9 mouse cellular contexts compared by ENCODE assay signal in the genomic region with DNA sequence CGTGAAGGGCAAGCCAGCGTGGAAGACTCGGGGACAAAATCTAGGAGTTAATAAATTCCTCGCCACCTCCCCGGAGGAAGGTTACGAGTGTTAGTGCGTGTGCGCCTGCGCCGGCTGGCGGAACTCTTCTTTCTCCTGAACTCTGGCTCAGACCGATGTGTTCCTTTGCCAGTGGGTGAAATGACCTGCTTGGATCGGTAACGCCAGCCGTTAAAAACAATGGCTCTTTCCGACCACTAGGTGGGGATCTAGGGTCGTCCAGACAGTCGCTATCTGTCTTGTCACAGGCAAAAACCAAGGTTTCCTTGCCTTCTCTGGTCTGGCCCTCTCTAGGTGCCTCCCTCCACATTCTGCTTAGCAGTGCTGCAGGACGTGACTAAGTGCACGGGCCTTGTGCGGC. TPM values are rescaled to one million over a fixed set of nuclear protein-coding genes. Genes with fewer than 3 reads are reported as not detected.
DNase-seq lines count a peak whose midpoint lies in the region; ATAC-seq and TF ChIP-seq lines count a peak whose summit lies in the region.
"Had no signal": no experiment of that assay in that cellular context is flagged by ENCODE, and none has a peak within 500 bp of the region (broad histone marks: within the 10 kb centered on the region; RNA-seq: fewer than 3 reads in every experiment).

No protein-coding gene starts in this region.

- H3K27ac ChIP-seq in intestine, embryonic 14.5 days (ENCODE audit: low read depth): no peak overlapping the region
- no peak overlapping the region for H3K27ac ChIP-seq in liver, embryonic 12.5 days

- peaks cover 16% of the 10 kb centered on the region for H3K27me3 ChIP-seq in intestine, embryonic 14.5 days (replicated peaks; ENCODE audit: control insufficient read depth, insufficient read depth, low read length)
- H3K27me3 ChIP-seq in liver, embryonic 12.5 days (replicated peaks): peaks cover 63% of the 10 kb centered on the region
- no peaks in the 10 kb centered on the region for H3K27me3 ChIP-seq in myocyte (ENCODE audit: control insufficient read depth, insufficient read depth, insufficient read length)

- TF ChIP-seq POLR2A in myocyte (IDR thresholded peaks at IDR 0.05; ENCODE audit: insufficient read length, low read depth): no peak

- no peaks in the 10 kb centered on the region for H3K79me2 ChIP-seq in myocyte (ENCODE audit: control insufficient read depth, insufficient read depth)

- peak; percentile 65 for ATAC-seq in intestine, embryonic 14.5 days (replicated peaks; ENCODE audit: low FRiP score, low TSS enrichment, low read depth)
- ATAC-seq in liver, embryonic 12.5 days: peak; percentile 44; the same call in 1 of the 2 replicates

- H3K36me3 ChIP-seq in intestine, embryonic 14.5 days (ENCODE audit: control insufficient read depth, insufficient read depth, low read length): no peaks in the 10 kb centered on the region
- H3K36me3 ChIP-seq in liver, embryonic 12.5 days: no peaks in the 10 kb centered on the region
- no peaks in the 10 kb centered on the region for H3K36me3 ChIP-seq in myocyte (ENCODE audit: control insufficient read depth, insufficient read depth)

- WGBS in intestine, embryonic 14.5 days: 3% methylated on average over 21 of the region's 21 CpGs
- 6% methylated on average over 21 of the region's 21 CpGs for WGBS in liver, embryonic 12.5 days (ENCODE audit: insufficient replicate concordance)

- peak overlapping the region; percentile 26; the same call in 1 of the 2 replicates for H3K9ac ChIP-seq in intestine, embryonic 14.5 days (ENCODE audit: low read length)
- H3K9ac ChIP-seq in liver, embryonic 12.5 days: no peak overlapping the region

- H3K9me3 ChIP-seq in intestine, embryonic 14.5 days (ENCODE audit: control insufficient read depth, low read length): no peaks in the 10 kb centered on the region
- H3K9me3 ChIP-seq in liver, embryonic 12.5 days (replicated peaks): no peaks in the 10 kb centered on the region

- H3K4me2 ChIP-seq in intestine, embryonic 14.5 days (ENCODE audit: low read length): peak overlapping the region; percentile 51
- peak overlapping the region; percentile 44 for H3K4me2 ChIP-seq in liver, embryonic 12.5 days
- H3K4me2 ChIP-seq in myocyte (ENCODE audit: low read depth): peak overlapping the region; percentile 78

- H3K4me1 ChIP-seq in intestine, embryonic 14.5 days (replicated peaks; ENCODE audit: control insufficient read depth, insufficient read depth, low read length): no peaks in the 10 kb centered on the region
- peaks cover 9% of the 10 kb centered on the region for H3K4me1 ChIP-seq in liver, embryonic 12.5 days

- peak overlapping the region; percentile 23; the same call in 1 of the 2 replicates for H3K4me3 ChIP-seq in intestine, embryonic 14.5 days (ENCODE audit: low read depth, low read length)
- H3K4me3 ChIP-seq in liver, embryonic 12.5 days: no peak overlapping the region
- H3K4me3 ChIP-seq in myocyte: no peak overlapping the region

- peak; percentile 65 for DNase-seq in CD4-positive helper T cell, adult 2 months (ENCODE audit: low read depth, low spot score)
- peak; percentile 93 for DNase-seq in R1 (ENCODE audit: low read depth, low spot score)
- peak; percentile 54 to 62 for DNase-seq in cerebellum, postnatal 36 days
- DNase-seq in gastrocnemius, postnatal 4 days (ENCODE audit: low spot score in 2 of 2): peak; percentile 21 to 71
- DNase-seq in intestine, embryonic 14.5 days (ENCODE audit: low spot score): peak; percentile 84
- peak; percentile 74 for DNase-seq in testis, postnatal 14 days (ENCODE audit: low spot score)

- no peak overlapping the region for H3ac ChIP-seq in myocyte (ENCODE audit: control insufficient read depth, insufficient read length)

TF ChIP-seq in myocyte, 11 proteins besides CTCF, POLR2A, EP300 and RAD21:
- no peak for TF ChIP-seq REST (IDR thresholded peaks at IDR 0.05; ENCODE audit: insufficient read depth, insufficient read length)
- TF ChIP-seq SRF (IDR thresholded peaks at IDR 0.05; ENCODE audit: control insufficient read depth, insufficient read length, low read depth): no peak

RNA-seq across cellular contexts. Expression of gene Gm11444, which starts 1.1 kb away (rescaled TPM):
- not detected for total RNA-seq in gastrocnemius, postnatal 4 days (2021)
- not detected in 2 replicates for polyA plus RNA-seq in intestine, embryonic 14.5 days (2014; fragmentation: Nextera tagmentation; extraction: Ambion mirVana)
- not detected in 2 replicates for polyA plus RNA-seq in liver, embryonic 12.5 days (2016; fragmentation: Nextera tagmentation; extraction: Ambion mirVana)
- polyA plus RNA-seq in myocyte (2012; fragmentation: generic; extraction: Trizol): not detected
- total RNA-seq: layer of hippocampus, postnatal 36 days had no signal

RNA-seq across cellular contexts. Expression of gene Tbx2, which starts 16.7 kb away (rescaled TPM):
- 10 to 100 TPM; 17.1 to 20.8 TPM for total RNA-seq in gastrocnemius, postnatal 4 days (2021)
- polyA plus RNA-seq in intestine, embryonic 14.5 days (2014; fragmentation: Nextera tagmentation; extraction: Ambion mirVana): 7.2 and 7.7 TPM in 2 replicates
- 1.1 and 1.4 TPM in 2 replicates for polyA plus RNA-seq in liver, embryonic 12.5 days (2016; fragmentation: Nextera tagmentation; extraction: Ambion mirVana)
- polyA plus RNA-seq in myocyte (2012; fragmentation: generic; extraction: Trizol): 1.0 TPM

RNA-seq across cellular contexts. Expression of gene Tbx4, which starts 37.2 kb away (rescaled TPM):
- 1 to 10 TPM; 5.8 to 6.2 TPM for total RNA-seq in gastrocnemius, postnatal 4 days (2021)
- polyA plus RNA-seq in intestine, embryonic 14.5 days (2014; fragmentation: Nextera tagmentation; extraction: Ambion mirVana): not detected in 2 replicates
- polyA plus RNA-seq in liver, embryonic 12.5 days (2016; fragmentation: Nextera tagmentation; extraction: Ambion mirVana): 0.12 and 0.35 TPM in 2 replicates
- 0.29 TPM for polyA plus RNA-seq in myocyte (2012; fragmentation: generic; extraction: Trizol)
